Mouse (Mus musculus): ENCODE results near the gene Nus1. TPM values are rescaled to one million over a fixed set of nuclear protein-coding genes. Genes with fewer than 3 reads are reported as not detected.

Nus1 gene
- polyA plus RNA-seq, 1 experiment = 32.5 TPM

- H3K4me1 ChIP-seq (ENCODE audit: control insufficient read depth, insufficient read depth, low read length) = peaks cover 2% of the 10 kb centered on the region; the same call in 1 of the 2 replicates
- TF ChIP-seq CTCF (IDR thresholded peaks at IDR 0.05; ENCODE audit: extremely low read depth, insufficient read depth, low read length) = no peak
- H3K4me3 ChIP-seq (ENCODE audit: insufficient read depth, low read length) = no peak overlapping the region
- H3K27ac ChIP-seq (ENCODE audit: insufficient read depth, low read length) = no peak overlapping the region
Observed at GRCm38 (mm10) chr10:52427634-52428415, 10.5 kb downstream of the Nus1 start.

- Histone ChIP-seq H3K27ac (ENCODE audit: insufficient read depth, low read length) (no peak overlapping the region), H3K4me3 (ENCODE audit: insufficient read depth, low read length) (no peak overlapping the region), H3K4me1 (ENCODE audit: control insufficient read depth, insufficient read depth, low read length) (no peaks in the 10 kb centered on the region)
- TF ChIP-seq POLR2A (IDR thresholded peaks at IDR 0.05; ENCODE audit: extremely low read depth, insufficient read depth, low read length) = no peak
- TF ChIP-seq CTCF (IDR thresholded peaks at IDR 0.05; ENCODE audit: extremely low read depth, insufficient read depth, low read length) = no peak
Observed at GRCm38 (mm10) chr10:52430953-52431352, 13.6 kb downstream of the Nus1 start.

DNA sequence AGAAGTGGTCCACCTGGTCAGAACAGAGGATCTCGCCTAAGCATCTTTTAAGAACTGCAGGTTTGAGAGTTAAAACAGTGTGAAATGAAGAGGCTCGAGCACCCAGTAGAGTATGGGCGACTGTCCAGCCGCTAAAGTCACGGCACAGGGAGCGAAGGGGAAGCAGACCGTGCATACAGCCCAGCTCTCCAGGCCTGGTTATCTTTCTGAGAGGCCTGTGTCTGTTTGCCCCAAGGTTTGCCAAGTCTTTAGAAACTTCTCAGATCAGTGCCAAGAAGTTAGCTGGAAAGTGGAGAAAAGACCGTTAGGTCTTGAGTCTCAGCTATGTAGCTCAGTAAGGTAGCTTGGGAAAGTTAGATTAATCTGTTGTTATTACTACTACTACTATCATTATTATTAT, 17.5 kb downstream of the Nus1 start:
- no peak overlapping the region for H3K4me3 ChIP-seq (ENCODE audit: insufficient read depth, low read length)
- TF ChIP-seq CTCF (IDR thresholded peaks at IDR 0.05; ENCODE audit: extremely low read depth, insufficient read depth, low read length) = no peak
- TF ChIP-seq POLR2A (IDR thresholded peaks at IDR 0.05; ENCODE audit: extremely low read depth, insufficient read depth, low read length) = no peak
- H3K4me1 ChIP-seq (ENCODE audit: control insufficient read depth, insufficient read depth, low read length) = no peaks in the 10 kb centered on the region
- H3K27ac ChIP-seq (ENCODE audit: insufficient read depth, low read length) = no peak overlapping the region

DNA sequence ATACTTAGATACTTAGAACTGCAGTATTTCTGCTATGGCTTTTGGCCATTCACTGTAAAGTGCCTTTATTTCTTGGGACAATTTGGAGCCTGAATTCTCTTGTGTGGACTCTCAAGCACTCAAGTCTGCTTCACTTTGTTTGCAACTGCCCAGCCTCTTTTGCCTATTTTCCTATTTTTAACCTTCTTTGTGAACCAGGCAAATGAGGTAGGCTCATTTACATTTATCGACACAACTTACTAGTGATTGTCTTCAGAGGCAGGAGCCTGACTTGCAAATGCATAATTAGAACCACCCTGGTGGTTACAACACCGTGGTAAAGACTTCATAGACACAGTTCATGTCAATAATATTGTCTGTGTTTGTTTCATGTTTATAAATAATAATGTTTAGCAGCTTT, 43.3 kb downstream of the Nus1 start:
- Histone ChIP-seq H3K27ac (ENCODE audit: insufficient read depth, low read length) (no peak overlapping the region), H3K4me3 (ENCODE audit: insufficient read depth, low read length) (no peak overlapping the region), H3K4me1 (ENCODE audit: control insufficient read depth, insufficient read depth, low read length) (peaks cover 1% of the 10 kb centered on the region; the same call in 1 of the 2 replicates)
- TF ChIP-seq POLR2A (IDR thresholded peaks at IDR 0.05; ENCODE audit: extremely low read depth, insufficient read depth, low read length) (no peak), CTCF (IDR thresholded peaks at IDR 0.05; ENCODE audit: extremely low read depth, insufficient read depth, low read length) (no peak)

DNA sequence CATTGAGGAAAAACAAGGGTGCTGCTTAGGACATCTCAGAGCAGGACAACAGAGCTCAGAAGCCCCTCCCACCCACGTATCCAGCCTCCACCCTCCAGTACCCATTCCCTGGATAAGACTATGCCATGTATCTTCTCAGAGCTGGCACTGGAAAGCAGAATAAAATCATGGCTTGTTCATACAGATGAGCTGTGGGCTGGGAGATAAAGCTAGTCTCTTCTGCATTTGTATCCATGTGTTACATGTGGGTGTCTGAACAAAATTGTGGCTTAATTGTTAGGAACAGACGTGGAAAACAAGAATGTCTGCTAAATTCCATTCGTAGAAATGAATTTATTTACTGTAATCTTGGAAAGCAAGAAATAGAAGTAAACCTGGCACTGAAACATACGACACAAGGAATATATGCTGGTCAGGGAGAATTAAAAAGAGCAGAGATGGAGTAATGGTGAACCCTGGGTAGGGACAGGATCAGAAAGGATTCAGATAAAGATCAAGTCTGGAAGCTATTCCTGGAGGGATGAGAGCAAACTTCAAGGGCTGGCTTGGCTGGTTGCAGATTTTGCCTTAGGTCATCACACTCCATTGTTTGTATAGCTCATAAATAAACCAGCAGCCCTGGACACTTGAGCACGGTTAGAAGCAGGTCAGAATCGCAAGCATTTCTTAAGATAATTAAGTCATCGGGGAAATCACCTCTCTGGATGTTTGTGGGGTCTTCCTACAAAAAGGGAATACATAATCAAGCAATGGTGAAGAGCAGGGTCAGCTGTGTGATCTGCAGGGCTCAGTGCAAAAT, 46.8 kb downstream of the Nus1 start:
- no peak overlapping the region for H3K4me3 ChIP-seq (ENCODE audit: insufficient read depth, low read length)
- no peak for TF ChIP-seq CTCF (IDR thresholded peaks at IDR 0.05; ENCODE audit: extremely low read depth, insufficient read depth, low read length)
- no peak for TF ChIP-seq POLR2A (IDR thresholded peaks at IDR 0.05; ENCODE audit: extremely low read depth, insufficient read depth, low read length)
- no peak overlapping the region for H3K27ac ChIP-seq (ENCODE audit: insufficient read depth, low read length)
- H3K4me1 ChIP-seq (ENCODE audit: control insufficient read depth, insufficient read depth, low read length) = peaks cover 1% of the 10 kb centered on the region; the same call in 1 of the 2 replicates

- H3K4me1 ChIP-seq (ENCODE audit: control insufficient read depth, insufficient read depth, low read length) = no peaks in the 10 kb centered on the region
- TF ChIP-seq POLR2A (IDR thresholded peaks at IDR 0.05; ENCODE audit: extremely low read depth, insufficient read depth, low read length) (no peak), CTCF (IDR thresholded peaks at IDR 0.05; ENCODE audit: extremely low read depth, insufficient read depth, low read length) (no peak)
- no peak overlapping the region for H3K4me3 ChIP-seq (ENCODE audit: insufficient read depth, low read length)
- no peak overlapping the region for H3K27ac ChIP-seq (ENCODE audit: insufficient read depth, low read length)
Observed at GRCm38 (mm10) chr10:52471520-52471919, 54.2 kb downstream of the Nus1 start.

Other genes with a start within 250 kb of the Nus1 start
- not detected in 2 replicates for gene Ros1, start 222.3 kb upstream of the Nus1 start, polyA plus RNA-seq (2012; rRNA removed)
- 5.7 and 5.9 TPM in 2 replicates for gene Dcbld1, start 183.9 kb upstream of the Nus1 start, polyA plus RNA-seq (2012; rRNA removed)
- gene Gm26741, start 58.8 kb upstream of the Nus1 start, polyA plus RNA-seq (2012; rRNA removed) = not detected in 2 replicates
- gene Gopc, start 35.4 kb upstream of the Nus1 start, polyA plus RNA-seq (2012; rRNA removed) = 22.8 and 23.8 TPM in 2 replicates
- 0.08 TPM in 1 of 2 replicates, not detected in the other for gene Nepn, start 28.6 kb upstream of the Nus1 start, polyA plus RNA-seq (2012; rRNA removed)